Mouse (Mus musculus) megakaryocyte, embryonic 14.5 days (primary cell): ENCODE measurements at regions not wholly inside any gene's neighbourhood (a gene's known extent, or its start where the extent isn't known, plus 50 kb on each side); places are given as distances from the start of the nearest gene placed in this dataset.

ENCODE experiments used
- FLI1 ChIP-seq: IDR thresholded peaks from 2 replicates; pipeline ENCODE4 v1.6.1; 2012; ENCODE audit warnings: low read length, inconsistent platforms, mixed read lengths
- GATA1 ChIP-seq: IDR thresholded peaks from 3 replicates; pipeline ENCODE4 v1.6.1; 2012; ENCODE audit warnings: mixed read lengths, low read length, inconsistent platforms, borderline replicate concordance

- TF ChIP-seq FLI1, result no peak
- TF ChIP-seq GATA1, result no peak
Observed at GRCm38 (mm10) chr7:123733061-123733460, 232.8 kb upstream of the Zkscan2 start.
